Mouse (Mus musculus): ENCODE results near the gene Tdrd7. TPM values are rescaled to one million over a fixed set of nuclear protein-coding genes. Genes with fewer than 3 reads are reported as not detected.

The Tdrd7 gene
- polyA plus RNA-seq, 1 experiment from 2014 or later: 21.5 TPM

GRCm38 (mm10) chr4:46048418-46048817, 83.3 kb downstream of the Tdrd7 start:
- 85% methylated on average over 7 of the region's 7 CpGs for WGBS
- no peak for ATAC-seq (ENCODE audit: low read depth)
- no peak overlapping the region for H3K4me2 ChIP-seq (ENCODE audit: low read depth, low read length)
- no peak overlapping the region for H3K9ac ChIP-seq (ENCODE audit: low read length)
- H3K27me3 ChIP-seq (ENCODE audit: control insufficient read depth, insufficient read depth, low read depth, low read length): no peaks in the 10 kb centered on the region
- no peak overlapping the region for H3K27ac ChIP-seq (ENCODE audit: low read length)
- no peak overlapping the region for H3K4me3 ChIP-seq (ENCODE audit: low read length)
- no peaks in the 10 kb centered on the region for H3K9me3 ChIP-seq (ENCODE audit: control insufficient read depth, low read length)
- H3K4me1 ChIP-seq (replicated peaks; ENCODE audit: control insufficient read depth, insufficient read depth, low read length): no peaks in the 10 kb centered on the region
- no peaks in the 10 kb centered on the region for H3K36me3 ChIP-seq (ENCODE audit: control insufficient read depth, insufficient read depth, low read length)

GRCm38 (mm10) chr4:46053323-46054107, 88.4 kb downstream of the Tdrd7 start:
- Histone ChIP-seq H3K9me3 (ENCODE audit: control insufficient read depth, low read length) (no peaks in the 10 kb centered on the region; the same call in 1 of the 2 replicates), H3K27ac (ENCODE audit: low read length) (no peak overlapping the region), H3K4me3 (ENCODE audit: low read length) (no peak overlapping the region), H3K9ac (ENCODE audit: low read length) (no peak overlapping the region), H3K27me3 (ENCODE audit: control insufficient read depth, insufficient read depth, low read depth, low read length) (no peaks in the 10 kb centered on the region), H3K4me1 (replicated peaks; ENCODE audit: control insufficient read depth, insufficient read depth, low read length) (no peaks in the 10 kb centered on the region), H3K4me2 (ENCODE audit: low read depth, low read length) (no peak overlapping the region), H3K36me3 (ENCODE audit: control insufficient read depth, insufficient read depth, low read length) (no peaks in the 10 kb centered on the region)
- 78% methylated on average over 9 of the region's 9 CpGs for WGBS
- ATAC-seq (ENCODE audit: low read depth): no peak

- Histone ChIP-seq H3K9me3 (ENCODE audit: control insufficient read depth, low read length) (no peaks in the 10 kb centered on the region; the same call in 1 of the 2 replicates), H3K27ac (ENCODE audit: low read length) (no peak overlapping the region), H3K9ac (ENCODE audit: low read length) (no peak overlapping the region), H3K4me3 (ENCODE audit: low read length) (no peak overlapping the region), H3K36me3 (ENCODE audit: control insufficient read depth, insufficient read depth, low read length) (no peaks in the 10 kb centered on the region), H3K27me3 (ENCODE audit: control insufficient read depth, insufficient read depth, low read depth, low read length) (no peaks in the 10 kb centered on the region), H3K4me1 (replicated peaks; ENCODE audit: control insufficient read depth, insufficient read depth, low read length) (no peaks in the 10 kb centered on the region), H3K4me2 (ENCODE audit: low read depth, low read length) (no peak overlapping the region)
- ATAC-seq (ENCODE audit: low read depth): no peak
- WGBS: 81% methylated on average over 5 of the region's 5 CpGs
These were observed 91.0 kb downstream of the Tdrd7 start for GRCm38 (mm10) chr4:46056163-46056562.

- Histone ChIP-seq H3K4me1 (replicated peaks; ENCODE audit: control insufficient read depth, insufficient read depth, low read length) (0 out of 2 replicates have a peak, but pooled peaks cover 6% of the 10 kb centered on the region), H3K27ac (ENCODE audit: low read length) (no peak overlapping the region), H3K9ac (ENCODE audit: low read length) (no peak overlapping the region), H3K9me3 (ENCODE audit: control insufficient read depth, low read length) (no peaks in the 10 kb centered on the region; the same call in 1 of the 2 replicates), H3K36me3 (ENCODE audit: control insufficient read depth, insufficient read depth, low read length) (no peaks in the 10 kb centered on the region), H3K4me3 (ENCODE audit: low read length) (no peak overlapping the region), H3K27me3 (ENCODE audit: control insufficient read depth, insufficient read depth, low read depth, low read length) (no peaks in the 10 kb centered on the region), H3K4me2 (ENCODE audit: low read depth, low read length) (no peak overlapping the region)
- ATAC-seq (ENCODE audit: low read depth): no peak
- WGBS: 85% methylated on average over 12 of the region's 12 CpGs
These were observed 96.3 kb downstream of the Tdrd7 start for GRCm38 (mm10) chr4:46061259-46061962.

- H3K9me3 ChIP-seq (ENCODE audit: control insufficient read depth, low read length): no peaks in the 10 kb centered on the region
- no peak overlapping the region for H3K4me2 ChIP-seq (ENCODE audit: low read depth, low read length)
- H3K27me3 ChIP-seq (ENCODE audit: control insufficient read depth, insufficient read depth, low read depth, low read length): no peaks in the 10 kb centered on the region
- H3K27ac ChIP-seq (ENCODE audit: low read length): no peak overlapping the region
- H3K36me3 ChIP-seq (ENCODE audit: control insufficient read depth, insufficient read depth, low read length): no peaks in the 10 kb centered on the region
- H3K9ac ChIP-seq (ENCODE audit: low read length): no peak overlapping the region
- no peak for ATAC-seq (ENCODE audit: low read depth)
- no peak overlapping the region for H3K4me3 ChIP-seq (ENCODE audit: low read length)
- H3K4me1 ChIP-seq (replicated peaks; ENCODE audit: control insufficient read depth, insufficient read depth, low read length): 0 out of 2 replicates have a peak, but pooled peaks cover 8% of the 10 kb centered on the region
- 87% methylated on average over 4 of the region's 4 CpGs for WGBS
These were observed 98.7 kb downstream of the Tdrd7 start for GRCm38 (mm10) chr4:46063841-46064240.

- Histone ChIP-seq H3K27me3 (ENCODE audit: control insufficient read depth, insufficient read depth, low read depth, low read length) (no peaks in the 10 kb centered on the region), H3K36me3 (ENCODE audit: control insufficient read depth, insufficient read depth, low read length) (no peaks in the 10 kb centered on the region), H3K4me1 (replicated peaks; ENCODE audit: control insufficient read depth, insufficient read depth, low read length) (0 out of 2 replicates have a peak, but pooled peaks cover 8% of the 10 kb centered on the region), H3K4me2 (ENCODE audit: low read depth, low read length) (no peak overlapping the region), H3K9ac (ENCODE audit: low read length) (no peak overlapping the region), H3K9me3 (ENCODE audit: control insufficient read depth, low read length) (no peaks in the 10 kb centered on the region), H3K4me3 (ENCODE audit: low read length) (no peak overlapping the region), H3K27ac (ENCODE audit: low read length) (peak overlapping the region; percentile 88)
- no peak for ATAC-seq (ENCODE audit: low read depth)
- WGBS: 41% methylated on average over 8 of the region's 8 CpGs
These were observed 99.1 kb downstream of the Tdrd7 start for GRCm38 (mm10) chr4:46064263-46064662.

GRCm38 (mm10) chr4:46064961-46065360, 99.8 kb downstream of the Tdrd7 start:
- Histone ChIP-seq H3K4me1 (replicated peaks; ENCODE audit: control insufficient read depth, insufficient read depth, low read length) (0 out of 2 replicates have a peak, but pooled peaks cover 8% of the 10 kb centered on the region), H3K4me2 (ENCODE audit: low read depth, low read length) (0 out of 2 replicates have a peak overlapping the region, but pooled peaks have one; percentile 5), H3K9me3 (ENCODE audit: control insufficient read depth, low read length) (no peaks in the 10 kb centered on the region), H3K9ac (ENCODE audit: low read length) (no peak overlapping the region; the same call in 1 of the 2 replicates), H3K4me3 (ENCODE audit: low read length) (no peak overlapping the region), H3K27me3 (ENCODE audit: control insufficient read depth, insufficient read depth, low read depth, low read length) (no peaks in the 10 kb centered on the region), H3K36me3 (ENCODE audit: control insufficient read depth, insufficient read depth, low read length) (no peaks in the 10 kb centered on the region), H3K27ac (ENCODE audit: low read length) (peak overlapping the region; percentile 88)
- WGBS: 63% methylated on average over 3 of the region's 3 CpGs
- peak; percentile 68 for ATAC-seq (ENCODE audit: low read depth)

- Histone ChIP-seq H3K4me2 (ENCODE audit: low read depth, low read length) (no peak overlapping the region), H3K9me3 (ENCODE audit: control insufficient read depth, low read length) (no peaks in the 10 kb centered on the region), H3K4me3 (ENCODE audit: low read length) (no peak overlapping the region), H3K36me3 (ENCODE audit: control insufficient read depth, insufficient read depth, low read length) (no peaks in the 10 kb centered on the region), H3K27ac (ENCODE audit: low read length) (peak overlapping the region; percentile 88), H3K9ac (ENCODE audit: low read length) (no peak overlapping the region), H3K4me1 (replicated peaks; ENCODE audit: control insufficient read depth, insufficient read depth, low read length) (0 out of 2 replicates have a peak, but pooled peaks cover 8% of the 10 kb centered on the region), H3K27me3 (ENCODE audit: control insufficient read depth, insufficient read depth, low read depth, low read length) (no peaks in the 10 kb centered on the region)
- ATAC-seq (ENCODE audit: low read depth): peak; percentile 78
- 26% methylated on average over 8 of the region's 8 CpGs for WGBS
These were observed 100.7 kb downstream of the Tdrd7 start for GRCm38 (mm10) chr4:46065695-46066340.

GRCm38 (mm10) chr4:46068060-46068459, 102.9 kb downstream of the Tdrd7 start:
- Histone ChIP-seq H3K27me3 (ENCODE audit: control insufficient read depth, insufficient read depth, low read depth, low read length) (no peaks in the 10 kb centered on the region), H3K36me3 (ENCODE audit: control insufficient read depth, insufficient read depth, low read length) (no peaks in the 10 kb centered on the region), H3K4me2 (ENCODE audit: low read depth, low read length) (no peak overlapping the region), H3K9ac (ENCODE audit: low read length) (no peak overlapping the region), H3K4me3 (ENCODE audit: low read length) (no peak overlapping the region), H3K9me3 (ENCODE audit: control insufficient read depth, low read length) (no peaks in the 10 kb centered on the region), H3K4me1 (replicated peaks; ENCODE audit: control insufficient read depth, insufficient read depth, low read length) (0 out of 2 replicates have a peak, but pooled peaks cover 8% of the 10 kb centered on the region), H3K27ac (ENCODE audit: low read length) (no peak overlapping the region)
- 50% methylated on average over 3 of the region's 3 CpGs for WGBS
- no peak for ATAC-seq (ENCODE audit: low read depth)

All from lung, embryonic 16.5 days (tissue).